Mouse (Mus musculus) kidney, postnatal 0 days (tissue): ENCODE results near the gene Pkp1. TPM values are rescaled to one million over a fixed set of nuclear protein-coding genes. Genes with fewer than 3 reads are reported as not detected.

Experiments
- ATAC-seq: fragments of 200-750 bp; cut with Nextera tagmentation; replicated peaks from 2 replicates; pipeline ENCODE4 v1.8.0; 2017; ENCODE audit warnings: low read depth, moderate number of reproducible peaks, moderate TSS enrichment, moderate library complexity; ENCODE audit not compliant: low FRiP score
- DNase-seq: peaks from one replicate; pipeline ENCODE4 v3.0.0-alpha.2; 2016; ENCODE audit warnings: low spot score
- H3K27ac ChIP-seq: fragments of 300-500 bp; sonication (generic); 2 replicates; pipeline ENCODE4 v1.5.1; 2014; ENCODE audit warnings: mild to moderate bottlenecking
- H3K27me3 ChIP-seq: fragments of 300-500 bp; sonication (generic); 2 replicates; pipeline ENCODE4 v1.6.1; 2014; ENCODE audit warnings: low read length, mixed read lengths; ENCODE audit not compliant: insufficient read depth
- H3K36me3 ChIP-seq: fragments of 300-500 bp; sonication (generic); 2 replicates; pipeline ENCODE4 v1.6.1; 2014; ENCODE audit warnings: low read length, mixed read lengths; ENCODE audit not compliant: insufficient read depth
- H3K4me1 ChIP-seq: fragments of 300-500 bp; sonication (generic); replicated peaks from 2 replicates; pipeline ENCODE4 v1.6.1; 2014; ENCODE audit warnings: antibody characterized with exemption, low read length, mixed read lengths; ENCODE audit not compliant: insufficient read depth
- H3K4me2 ChIP-seq: fragments of 300-500 bp; sonication (generic); 2 replicates; pipeline ENCODE4 v1.6.1; 2014; ENCODE audit warnings: mild to moderate bottlenecking, low read length, moderate library complexity, mixed read lengths
- H3K4me3 ChIP-seq: fragments of 300-500 bp; sonication (generic); replicated peaks from 2 replicates; pipeline ENCODE4 v1.5.1; 2014; ENCODE audit warnings: low read depth, low read length
- H3K9ac ChIP-seq: fragments of 300-500 bp; sonication (generic); 2 replicates; pipeline ENCODE4 v1.6.1; 2014; ENCODE audit warnings: low read depth, low read length
- H3K9me3 ChIP-seq: fragments of 300-500 bp; sonication (generic); replicated peaks from 2 replicates; pipeline ENCODE4 v1.6.1; 2016; ENCODE audit warnings: low read length, inconsistent platforms, mixed read lengths
- CTCF ChIP-seq: IDR thresholded peaks from 2 replicates; pipeline ENCODE4 v1.5.1; 2016; ENCODE audit warnings: antibody characterized with exemption, low read depth, mild to moderate bottlenecking, moderate library complexity
- WGBS: fragments of 180-500 bp; shearing (Covaris S2); extraction: QIAGEN DNeasy Blood & Tissue Kit; methylation state at CpG from one replicate; pipeline ENCODE4 v1.1.7; 2014; 5-methylcytosine and 5-hydroxymethylcytosine counted together
- polyA plus RNA-seq: library from polyadenylated mRNA; unstranded; fragments of >200 nt; fragmentation: Nextera tagmentation; extraction: Ambion mirVana; gene quantifications from 2 replicates; pipeline ENCODE4 v1.2.1, GENCODE M21; 2015

Pkp1 gene
- polyA plus RNA-seq, 1 experiment from 2014 or later: 0.22 TPM

DNA sequence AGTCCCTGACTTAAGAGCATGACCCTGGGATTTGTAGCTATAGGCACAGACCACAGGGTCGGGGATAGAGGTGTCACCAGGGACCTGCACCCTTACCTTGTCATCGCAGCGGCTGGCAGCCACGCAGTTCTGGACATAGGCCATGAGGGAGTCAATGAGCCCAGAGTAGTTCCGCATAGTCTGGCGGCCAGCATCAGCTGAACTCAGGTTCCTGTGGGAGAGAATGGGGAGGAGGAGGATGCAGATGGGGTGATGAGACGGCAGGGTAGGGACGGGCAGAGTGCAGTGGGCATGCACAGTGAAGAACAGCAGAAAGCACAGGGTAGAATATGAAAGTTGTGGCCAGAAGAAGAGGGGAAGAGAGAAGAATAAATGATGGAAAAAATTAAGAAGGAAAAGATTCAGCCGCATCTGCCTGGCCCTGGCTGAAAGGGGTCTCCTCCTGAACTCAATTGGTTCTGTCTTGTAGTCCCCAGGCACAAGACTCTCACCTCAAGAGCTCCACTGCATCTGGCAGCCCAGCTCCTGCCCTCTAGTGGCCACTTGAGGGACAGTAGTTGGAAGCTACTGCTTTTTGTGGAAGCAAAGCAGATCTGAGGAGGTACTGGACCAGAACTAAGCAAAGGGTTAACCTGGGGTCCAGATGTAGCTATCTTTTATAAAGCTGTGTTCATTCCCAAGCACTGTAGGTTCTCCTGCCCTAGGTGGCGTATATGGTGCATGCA lies 36.5 kb downstream of the Pkp1 start:
- Histone ChIP-seq H3K36me3 (no peaks in the 10 kb centered on the region), H3K4me3 (no peak overlapping the region), H3K27me3 (no peaks in the 10 kb centered on the region), H3K9ac (no peak overlapping the region), H3K9me3 (no peaks in the 10 kb centered on the region), H3K4me1 (no peaks in the 10 kb centered on the region), H3K4me2 (no peak overlapping the region), H3K27ac (no peak overlapping the region)
- WGBS: 65% methylated on average over 10 of the region's 10 CpGs
- DNase-seq (peak; percentile 64), ATAC-seq (no peak)
- TF ChIP-seq CTCF: peak; percentile 90

DNA sequence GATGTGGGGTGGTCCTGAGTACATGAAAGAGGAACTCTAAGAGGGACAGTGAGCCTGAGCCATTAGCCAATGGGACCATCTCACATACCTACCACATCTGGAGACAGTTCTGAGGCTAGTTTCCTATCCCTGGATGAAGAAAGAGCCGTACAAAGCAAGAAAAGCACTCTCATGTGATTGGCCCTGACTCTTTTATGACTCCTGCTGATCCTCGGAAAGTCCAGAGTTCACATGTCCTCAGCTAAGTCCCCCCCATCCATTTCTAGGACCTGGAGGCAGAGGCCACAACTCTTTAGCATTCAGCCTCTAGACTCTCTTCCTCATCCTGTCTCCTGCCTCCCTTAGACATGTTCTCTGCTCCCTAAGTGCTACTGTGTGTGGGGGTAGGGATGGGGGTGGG lies 41.8 kb downstream of the Pkp1 start:
- TF ChIP-seq CTCF: no peak
- H3K4me3 ChIP-seq: no peak overlapping the region
- H3K4me1 ChIP-seq: no peaks in the 10 kb centered on the region
- DNase-seq: no peak
- H3K4me2 ChIP-seq: no peak overlapping the region
- ATAC-seq: no peak
- WGBS: 56% methylated on average over 2 of the region's 2 CpGs
- H3K27me3 ChIP-seq: no peaks in the 10 kb centered on the region
- H3K9ac ChIP-seq: no peak overlapping the region
- H3K27ac ChIP-seq: no peak overlapping the region
- no peaks in the 10 kb centered on the region for H3K9me3 ChIP-seq
- no peaks in the 10 kb centered on the region for H3K36me3 ChIP-seq

DNA sequence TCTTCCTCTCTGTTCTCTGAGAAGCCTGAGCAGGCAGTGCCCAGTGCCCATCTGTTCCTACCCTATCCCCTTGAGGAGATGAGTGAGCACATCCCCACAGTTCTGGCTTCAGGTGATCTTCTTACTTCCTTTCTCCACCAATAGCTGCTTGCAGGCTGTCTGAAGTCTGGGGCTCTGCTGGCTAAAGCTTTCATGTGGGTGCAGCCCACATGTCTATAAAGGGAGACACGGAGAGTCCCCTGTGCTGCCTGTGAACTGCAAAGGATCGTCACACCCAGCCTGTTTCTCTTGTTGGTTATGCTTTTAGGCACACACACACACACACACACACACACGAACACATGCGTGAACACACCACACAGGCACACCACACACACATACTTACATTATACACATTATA lies 46.0 kb downstream of the Pkp1 start:
- WGBS: 74% methylated on average over 4 of the region's 4 CpGs
- Histone ChIP-seq H3K9ac (no peak overlapping the region), H3K4me3 (no peak overlapping the region), H3K27me3 (no peaks in the 10 kb centered on the region), H3K4me1 (no peaks in the 10 kb centered on the region), H3K27ac (no peak overlapping the region), H3K9me3 (no peaks in the 10 kb centered on the region), H3K4me2 (no peak overlapping the region), H3K36me3 (no peaks in the 10 kb centered on the region)
- no peak for TF ChIP-seq CTCF
- DNase-seq: no peak
- no peak for ATAC-seq

DNA sequence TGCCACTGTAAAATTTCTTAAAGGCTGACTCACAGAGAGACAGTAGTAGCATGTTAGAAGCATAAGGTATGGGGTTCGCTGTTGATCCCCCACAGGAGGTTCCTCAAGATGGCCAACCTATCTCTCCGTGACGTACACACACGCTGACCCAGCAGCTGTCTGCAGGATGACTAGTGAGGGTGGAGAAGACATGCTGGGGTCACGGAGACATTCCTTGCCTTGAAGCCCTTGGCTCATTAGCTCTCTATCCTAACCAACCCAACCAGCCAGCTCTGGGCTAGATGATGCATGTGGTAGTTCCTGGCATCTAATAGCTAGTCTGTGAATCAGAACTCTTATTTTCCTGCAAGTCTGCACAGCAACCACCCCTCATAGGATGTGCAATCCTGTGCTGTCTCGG lies 50.4 kb downstream of the Pkp1 start:
- WGBS: 92% methylated on average over 6 of the region's 6 CpGs
- Histone ChIP-seq H3K9ac (no peak overlapping the region), H3K4me2 (no peak overlapping the region), H3K36me3 (no peaks in the 10 kb centered on the region), H3K27ac (no peak overlapping the region), H3K27me3 (no peaks in the 10 kb centered on the region), H3K4me1 (no peaks in the 10 kb centered on the region), H3K9me3 (no peaks in the 10 kb centered on the region), H3K4me3 (no peak overlapping the region)
- no peak for TF ChIP-seq CTCF
- no peak for ATAC-seq
- DNase-seq: no peak

DNA sequence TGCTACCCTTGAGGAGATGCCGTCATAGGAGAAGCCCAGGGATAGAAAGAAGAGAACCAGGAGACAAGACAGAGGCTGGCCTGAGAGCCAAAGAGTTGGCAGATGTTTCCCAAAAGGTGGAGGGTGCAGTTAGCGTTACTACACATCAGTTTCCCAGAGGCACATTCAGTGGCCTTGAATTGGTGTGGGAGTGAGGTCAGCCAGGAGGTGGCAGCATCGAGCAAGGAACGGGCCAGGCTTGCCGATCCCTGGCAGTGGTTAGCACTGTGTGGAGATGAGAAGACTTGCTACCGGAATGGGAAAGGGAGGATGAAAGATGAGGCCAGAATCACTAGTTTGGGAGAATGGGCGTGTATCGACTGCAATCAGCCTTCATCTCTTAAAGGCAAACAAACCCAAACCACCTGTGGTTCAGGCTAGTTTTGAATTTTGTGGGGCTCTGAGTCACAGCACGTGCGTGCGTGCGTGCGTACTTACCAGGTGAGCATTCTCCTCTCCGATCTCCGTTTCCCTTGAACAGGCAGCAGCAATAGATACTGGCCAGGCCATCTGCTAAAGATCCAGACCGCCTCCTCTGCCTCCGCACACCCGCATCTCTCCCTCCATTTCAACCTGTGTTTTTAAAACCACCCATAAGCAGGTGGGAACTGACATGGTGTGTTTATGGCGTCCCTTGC lies 53.4 kb downstream of the Pkp1 start:
- WGBS: 48% methylated on average over 19 of the region's 19 CpGs
- peak; percentile 85 for DNase-seq
- peak; percentile 48; the same call in 1 of the 2 replicates for ATAC-seq

DNA sequence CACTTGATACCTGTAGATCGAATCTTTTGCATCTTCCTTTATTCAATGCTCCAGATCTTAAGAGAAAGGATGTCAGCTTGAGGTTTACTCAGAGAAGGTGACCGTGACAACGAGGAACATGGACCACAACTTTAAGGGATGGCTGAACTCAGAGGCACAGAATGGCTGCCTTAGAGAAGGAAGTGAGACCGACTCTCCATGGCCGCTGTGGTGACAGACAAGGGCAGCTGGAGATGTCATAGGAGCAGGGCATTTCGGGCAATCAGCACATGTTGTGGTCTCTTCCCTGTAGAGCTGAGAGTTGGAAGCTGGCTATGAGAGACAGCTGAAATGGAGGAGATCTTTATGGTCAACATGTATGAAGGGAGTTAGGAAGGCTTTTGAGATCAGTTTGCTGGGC lies 54.2 kb downstream of the Pkp1 start:
- DNase-seq (no peak), ATAC-seq (no peak)
- H3K9me3 ChIP-seq: no peaks in the 10 kb centered on the region
- H3K27me3 ChIP-seq: no peaks in the 10 kb centered on the region
- H3K4me2 ChIP-seq: no peak overlapping the region
- no peaks in the 10 kb centered on the region for H3K36me3 ChIP-seq
- no peak overlapping the region for H3K9ac ChIP-seq
- TF ChIP-seq CTCF: no peak
- WGBS: 85% methylated on average over 6 of the region's 6 CpGs
- no peak overlapping the region for H3K27ac ChIP-seq
- no peak overlapping the region for H3K4me3 ChIP-seq
- no peaks in the 10 kb centered on the region for H3K4me1 ChIP-seq

More for the DNA sequence above, 53.4 kb downstream of the Pkp1 start:
- Histone ChIP-seq H3K27ac (no peak overlapping the region), H3K9ac (no peak overlapping the region), H3K9me3 (no peaks in the 10 kb centered on the region), H3K36me3 (no peaks in the 10 kb centered on the region), H3K4me3 (no peak overlapping the region), H3K4me1 (no peaks in the 10 kb centered on the region), H3K27me3 (no peaks in the 10 kb centered on the region), H3K4me2 (no peak overlapping the region)
- peak; percentile 94 for TF ChIP-seq CTCF
